Mouse (Mus musculus) cerebellum, adult 2 months (tissue): Measurements from ENCODE around the gene Uspl1.

ENCODE experiments used
- CTCF ChIP-seq: fragments of 200-500 bp; IDR thresholded peaks from 2 replicates; pipeline ENCODE4 v1.5.1; 2011; ENCODE audit warnings: low read depth, mild to moderate bottlenecking, control low read depth, low read length, moderate library complexity, borderline replicate concordance; ENCODE audit not compliant: insufficient read depth
- POLR2A ChIP-seq: fragments of 200-500 bp; IDR thresholded peaks from 2 replicates; pipeline ENCODE4 v1.6.1; 2011; ENCODE audit warnings: low read length, control low read depth, borderline replicate concordance; ENCODE audit not compliant: insufficient read depth

DNA sequence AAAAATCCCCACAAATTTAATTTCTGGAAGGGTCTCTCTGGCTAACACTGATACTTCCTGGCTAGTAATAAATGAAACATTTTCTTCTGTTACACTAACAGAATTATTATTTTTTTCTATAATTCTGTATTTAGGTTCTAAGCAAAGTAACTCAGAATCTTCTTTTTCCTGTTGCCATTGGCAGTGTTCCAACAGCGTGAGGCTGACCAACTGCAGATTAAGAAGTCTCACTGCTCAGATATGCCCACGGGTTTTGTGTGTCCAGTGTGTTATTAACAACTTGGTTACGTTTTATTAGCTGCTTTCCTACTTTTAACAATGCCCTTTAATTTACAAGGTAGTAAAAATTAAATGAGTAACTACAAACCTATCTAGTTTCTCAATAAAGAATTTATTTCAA lies 46.7 kb upstream of the Uspl1 start:
- TF ChIP-seq CTCF: no peak
- no peak for TF ChIP-seq POLR2A
